Mouse (Mus musculus): Measurements from ENCODE around the gene Rin1. TPM values are rescaled to one million over a fixed set of nuclear protein-coding genes. Genes with fewer than 3 reads are reported as not detected.

Rin1 gene
- total RNA-seq, 1 experiment from 2014 or later: 3.0 TPM

DNA sequence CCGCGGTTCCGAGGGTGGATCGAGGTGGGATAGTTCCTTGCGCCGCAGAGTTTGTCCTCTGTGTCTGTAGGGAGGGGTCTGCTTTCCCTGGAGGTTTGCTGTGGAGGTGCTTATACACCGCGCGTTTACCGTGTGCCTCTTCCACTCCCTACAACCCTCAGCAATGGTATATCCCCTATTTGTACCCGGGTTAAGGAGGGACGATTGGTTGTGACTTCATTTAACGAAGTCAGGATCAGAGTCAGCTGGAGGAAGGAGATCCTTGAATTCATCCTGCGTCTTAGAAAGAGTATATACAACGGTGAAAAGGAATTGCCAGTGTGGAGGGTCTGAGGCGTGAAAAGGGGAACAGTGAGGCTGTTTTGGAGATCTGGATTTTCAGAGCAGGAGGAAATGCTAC, 8.7 kb upstream of the Rin1 start:
- no peak for DNase-seq

DNA sequence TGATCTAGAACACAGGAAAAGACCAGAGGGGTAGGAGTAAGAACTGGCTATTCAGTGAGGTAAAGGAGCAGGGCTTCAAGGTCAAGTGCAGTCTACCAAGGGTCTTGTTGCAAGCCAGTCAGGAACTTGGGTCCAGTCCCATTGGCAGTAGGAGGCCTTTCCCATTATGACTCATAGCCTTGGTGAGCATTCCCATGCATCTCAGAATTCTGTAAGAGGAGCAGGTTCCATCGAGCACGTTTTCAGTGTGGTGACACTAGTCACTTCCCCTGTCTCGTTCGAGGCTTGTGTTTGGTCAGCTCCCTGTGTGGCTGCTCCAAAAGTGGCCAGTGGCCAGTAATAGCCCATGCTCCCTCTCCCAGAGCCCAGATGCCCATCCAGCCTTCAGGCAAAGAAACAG, 4.8 kb upstream of the Rin1 start:
- DNase-seq: no peak

- DNase-seq: no peak
Measured at GRCm38 (mm10) chr19:5048138-5049056, 1.9 kb upstream of the Rin1 start.

DNA sequence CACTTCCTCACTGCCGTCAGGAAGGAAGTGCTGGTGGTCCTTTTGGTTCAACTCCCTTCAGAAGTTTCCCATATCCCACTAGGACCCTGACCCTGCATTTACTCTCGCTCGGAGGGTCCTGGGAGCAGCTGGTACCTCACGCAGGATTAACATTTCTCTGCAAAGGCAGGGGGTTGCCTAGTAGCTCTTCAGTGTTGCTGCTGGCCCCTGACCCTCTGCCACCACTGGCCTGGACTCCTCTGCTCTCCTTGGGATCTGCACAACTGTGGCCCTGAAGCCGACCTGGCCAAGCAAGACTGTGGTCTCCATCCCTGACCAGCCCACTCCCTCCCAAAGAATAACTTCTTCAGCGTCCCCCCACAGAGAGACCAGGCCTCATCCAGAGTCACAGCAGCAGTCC, 956 bp upstream of the Rin1 start:
- no peak for DNase-seq

DNA sequence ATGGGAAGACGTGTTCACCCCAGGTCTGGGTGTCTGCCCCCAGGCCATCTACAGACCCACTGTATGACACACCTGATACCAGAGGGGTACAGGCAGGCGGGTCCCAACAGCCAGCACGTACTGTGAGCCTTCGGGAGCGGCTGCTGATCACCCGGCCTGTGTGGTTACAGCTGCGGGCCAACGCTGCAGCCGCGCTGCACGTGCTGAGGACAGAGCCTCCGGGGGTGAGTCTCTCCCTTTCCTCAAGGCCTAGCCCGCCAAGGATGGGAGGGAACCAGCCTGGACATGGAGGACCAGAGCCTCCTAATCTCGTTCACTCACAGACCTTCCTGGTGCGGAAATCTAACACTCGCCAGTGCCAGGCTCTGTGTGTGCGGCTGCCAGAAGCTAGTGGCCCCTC, 750 bp downstream of the Rin1 start:
- DNase-seq: peak; percentile 67

- DNase-seq: no peak
Measured at GRCm38 (mm10) chr19:5051515-5051914, 1.2 kb downstream of the Rin1 start.

- DNase-seq: no peak
Measured at GRCm38 (mm10) chr19:5052166-5052822, 2.0 kb downstream of the Rin1 start.

- no peak for DNase-seq
Measured at GRCm38 (mm10) chr19:5052853-5053252, 2.6 kb downstream of the Rin1 start.

- peak; percentile 83 for DNase-seq
Measured at GRCm38 (mm10) chr19:5053909-5054308, 3.6 kb downstream of the Rin1 start.

- DNase-seq: peak; percentile 38
Measured at GRCm38 (mm10) chr19:5056251-5056650, 6.0 kb downstream of the Rin1 start.

GRCm38 (mm10) chr19:5057876-5058775, 7.8 kb downstream of the Rin1 start:
- DNase-seq: no peak

GRCm38 (mm10) chr19:5058801-5059771, 8.8 kb downstream of the Rin1 start:
- DNase-seq: no peak

GRCm38 (mm10) chr19:5060365-5061330, 10.4 kb downstream of the Rin1 start:
- DNase-seq: no peak

DNA sequence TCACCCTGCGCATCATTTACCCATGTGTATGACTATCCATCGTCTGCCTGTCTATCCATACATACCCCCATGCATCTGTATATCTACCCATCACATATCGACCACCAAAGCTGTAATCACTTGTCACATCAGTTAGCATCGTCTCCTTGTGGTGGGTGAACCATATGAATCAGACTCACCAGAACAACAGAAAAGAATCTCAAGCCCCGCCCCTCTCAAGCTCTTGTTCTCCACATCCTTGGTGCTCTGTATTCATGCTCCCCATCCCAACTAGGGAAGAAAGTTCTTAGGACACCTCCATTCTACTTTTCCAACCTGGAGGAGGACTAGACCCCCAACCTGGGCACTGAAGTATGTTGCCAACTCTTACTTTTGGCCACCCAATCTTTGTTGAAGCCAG, 11.8 kb downstream of the Rin1 start:
- no peak for DNase-seq

GRCm38 (mm10) chr19:5062446-5062845, 12.2 kb downstream of the Rin1 start:
- no peak for DNase-seq

GRCm38 (mm10) chr19:5065104-5065503, 14.8 kb downstream of the Rin1 start:
- DNase-seq: no peak

- DNase-seq: no peak
Measured at GRCm38 (mm10) chr19:5067040-5067799, 16.9 kb downstream of the Rin1 start.

- peak; percentile 78 for DNase-seq
Measured at GRCm38 (mm10) chr19:5067867-5068569, 17.7 kb downstream of the Rin1 start, which contains the start of gene Cd248. TSS of gene Cd248 (plus strand) at chr19:5068078.

Data from adrenal gland, postnatal 14 days (tissue).